Mouse (Mus musculus) thymus, adult 2 months (tissue): ENCODE results near the gene Cyren. TPM values are rescaled to one million over a fixed set of nuclear protein-coding genes. Genes with fewer than 3 reads are reported as not detected.

Experiments
- DNase-seq: peaks from one replicate; pipeline ENCODE4 v3.0.0; 2021
- H3K27ac ChIP-seq: fragments of 200-500 bp; 2 replicates; pipeline ENCODE4 v1.5.1; 2012; ENCODE audit warnings: low read length, control low read depth; ENCODE audit not compliant: control insufficient read depth, insufficient read depth
- H3K27me3 ChIP-seq: fragments of 200-500 bp; 2 replicates; pipeline ENCODE4 v1.6.1; 2012; ENCODE audit warnings: mild to moderate bottlenecking, low read length, moderate library complexity, mixed read lengths; ENCODE audit not compliant: control insufficient read depth, insufficient read depth
- H3K36me3 ChIP-seq: fragments of 200-500 bp; 2 replicates; pipeline ENCODE4 v1.6.1; 2012; ENCODE audit warnings: mild to moderate bottlenecking, low read length, moderate library complexity; ENCODE audit not compliant: control insufficient read depth, insufficient read depth
- H3K4me1 ChIP-seq: fragments of 200-500 bp; replicated peaks from 2 replicates; pipeline ENCODE4 v1.6.1; 2012; ENCODE audit warnings: low read length; ENCODE audit not compliant: control insufficient read depth, insufficient read depth
- H3K4me3 ChIP-seq: fragments of 200-500 bp; 2 replicates; pipeline ENCODE4 v1.5.1; 2012; ENCODE audit warnings: mild to moderate bottlenecking, low read length, control low read depth, moderate library complexity; ENCODE audit not compliant: control insufficient read depth, insufficient read depth
- CTCF ChIP-seq: fragments of 200-500 bp; IDR thresholded peaks from 2 replicates; pipeline ENCODE4 v1.5.1; 2012; ENCODE audit warnings: mild to moderate bottlenecking, control low read depth, low read length, moderate library complexity, borderline replicate concordance; ENCODE audit not compliant: control insufficient read depth, poor library complexity, insufficient read depth; ENCODE audit errors: extremely low read depth
- POLR2A ChIP-seq: fragments of 200-500 bp; IDR thresholded peaks from 2 replicates; pipeline ENCODE4 v1.6.1; 2012; ENCODE audit warnings: mild to moderate bottlenecking, low read length, control low read depth, moderate library complexity; ENCODE audit not compliant: control insufficient read depth, poor library complexity, insufficient read depth; ENCODE audit errors: extremely low read depth
- WGBS: fragments of 180-500 bp; shearing (Covaris S2); methylation state at CpG from one replicate; pipeline ENCODE4 v1.1.7; 2018; 5-methylcytosine and 5-hydroxymethylcytosine counted together
- polyA plus RNA-seq: library from polyadenylated mRNA; depleted of rRNA; stranded (reverse); fragments of >200 nt; gene quantifications from 2 replicates; pipeline ENCODE4 v1.2.3, GENCODE M21; 2012

The Cyren gene
- polyA plus RNA-seq, 1 experiment = 20.1 TPM

DNA sequence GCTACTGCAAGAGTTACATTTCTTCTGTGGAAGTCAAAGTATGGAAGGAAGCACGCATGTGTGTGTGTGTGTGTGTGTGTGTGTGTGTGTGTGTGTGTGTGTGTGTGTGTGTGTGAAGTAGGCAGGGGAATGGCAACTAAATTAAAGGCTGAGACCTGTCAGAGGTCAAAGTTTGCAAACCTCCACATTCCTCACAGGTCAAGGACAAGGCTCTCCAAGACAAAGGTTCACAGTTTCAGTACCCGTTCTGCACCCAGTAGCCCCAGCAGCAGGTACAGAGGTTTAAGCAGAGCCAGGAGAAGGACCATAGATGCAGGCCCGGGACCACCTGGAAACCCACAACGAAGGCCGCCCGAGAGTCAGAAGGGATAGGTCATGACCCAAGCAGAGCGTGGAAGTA, 41.3 kb upstream of the Cyren start:
- 92% methylated on average over 7 of the region's 7 CpGs for WGBS
- DNase-seq = no peak
- H3K36me3 ChIP-seq = no peaks in the 10 kb centered on the region
- TF ChIP-seq POLR2A (no peak), CTCF (no peak)
- no peaks in the 10 kb centered on the region for H3K4me1 ChIP-seq
- H3K27me3 ChIP-seq = no peaks in the 10 kb centered on the region
- no peak overlapping the region for H3K27ac ChIP-seq
- no peak overlapping the region for H3K4me3 ChIP-seq

DNA sequence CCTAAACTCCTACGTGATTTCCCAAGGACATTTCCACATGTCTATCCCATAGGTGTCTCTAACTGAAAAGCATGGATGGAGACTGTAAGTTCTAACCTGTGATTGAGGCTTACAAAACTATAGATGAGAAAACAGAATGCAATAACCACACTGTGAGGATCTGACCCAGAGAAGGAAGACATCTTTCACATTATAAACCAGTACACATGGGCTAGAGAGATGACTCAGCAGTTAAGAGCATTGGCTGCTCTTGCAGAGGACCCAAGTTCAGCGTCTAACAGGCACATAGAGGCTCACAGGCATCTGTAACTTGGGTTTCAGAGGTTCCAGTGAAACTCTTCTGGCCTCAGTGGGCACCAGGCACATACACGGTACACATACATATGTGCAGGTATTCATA, 36.6 kb upstream of the Cyren start:
- no peak for TF ChIP-seq CTCF
- no peak for TF ChIP-seq POLR2A
- H3K27ac ChIP-seq = no peak overlapping the region
- no peaks in the 10 kb centered on the region for H3K27me3 ChIP-seq
- no peaks in the 10 kb centered on the region for H3K36me3 ChIP-seq
- H3K4me1 ChIP-seq = peaks cover 6% of the 10 kb centered on the region
- 73% methylated on average over 3 of the region's 3 CpGs for whole genome bisulfite sequencing
- DNase-seq = no peak
- no peak overlapping the region for H3K4me3 ChIP-seq

DNA sequence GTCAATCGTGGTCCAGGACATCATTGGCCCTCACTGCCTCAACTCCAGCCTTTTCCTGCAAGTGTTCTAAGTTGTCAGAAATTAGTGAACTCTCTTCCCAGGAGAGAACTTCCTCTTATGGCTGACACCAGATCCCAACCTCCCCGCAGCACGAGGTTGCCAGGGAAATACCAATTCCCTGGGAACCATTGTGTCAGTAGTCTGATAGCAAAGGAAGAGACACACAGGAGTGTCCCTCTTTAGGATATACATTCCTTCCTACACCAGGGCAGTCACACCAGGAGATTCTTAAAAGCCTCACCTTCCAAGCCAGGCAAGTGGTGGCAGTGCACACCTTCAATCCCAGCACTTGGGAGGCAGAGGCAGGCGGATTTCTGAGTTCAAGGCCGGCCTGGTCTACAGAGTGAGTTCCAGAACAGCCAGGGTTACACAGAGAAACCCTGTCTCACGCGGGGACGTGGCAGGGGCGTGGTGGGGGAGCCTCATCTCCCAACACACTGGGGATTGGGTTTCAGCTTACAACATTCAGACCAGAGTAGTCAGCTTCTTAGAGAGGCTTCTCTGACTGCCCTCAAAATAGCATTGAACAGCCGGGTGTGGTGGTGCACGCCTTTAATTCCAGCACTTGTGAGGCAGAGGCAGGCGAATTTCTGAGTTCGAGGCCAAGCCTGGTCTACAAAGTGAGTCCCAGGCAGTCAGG, 35.6 kb upstream of the Cyren start:
- WGBS = 94% methylated on average over 13 of the region's 13 CpGs
- Histone ChIP-seq H3K27me3 (no peaks in the 10 kb centered on the region), H3K4me1 (peaks cover 6% of the 10 kb centered on the region), H3K4me3 (no peak overlapping the region), H3K36me3 (no peaks in the 10 kb centered on the region), H3K27ac (no peak overlapping the region)
- no peak for DNase-seq
- TF ChIP-seq CTCF (no peak), POLR2A (no peak)

DNA sequence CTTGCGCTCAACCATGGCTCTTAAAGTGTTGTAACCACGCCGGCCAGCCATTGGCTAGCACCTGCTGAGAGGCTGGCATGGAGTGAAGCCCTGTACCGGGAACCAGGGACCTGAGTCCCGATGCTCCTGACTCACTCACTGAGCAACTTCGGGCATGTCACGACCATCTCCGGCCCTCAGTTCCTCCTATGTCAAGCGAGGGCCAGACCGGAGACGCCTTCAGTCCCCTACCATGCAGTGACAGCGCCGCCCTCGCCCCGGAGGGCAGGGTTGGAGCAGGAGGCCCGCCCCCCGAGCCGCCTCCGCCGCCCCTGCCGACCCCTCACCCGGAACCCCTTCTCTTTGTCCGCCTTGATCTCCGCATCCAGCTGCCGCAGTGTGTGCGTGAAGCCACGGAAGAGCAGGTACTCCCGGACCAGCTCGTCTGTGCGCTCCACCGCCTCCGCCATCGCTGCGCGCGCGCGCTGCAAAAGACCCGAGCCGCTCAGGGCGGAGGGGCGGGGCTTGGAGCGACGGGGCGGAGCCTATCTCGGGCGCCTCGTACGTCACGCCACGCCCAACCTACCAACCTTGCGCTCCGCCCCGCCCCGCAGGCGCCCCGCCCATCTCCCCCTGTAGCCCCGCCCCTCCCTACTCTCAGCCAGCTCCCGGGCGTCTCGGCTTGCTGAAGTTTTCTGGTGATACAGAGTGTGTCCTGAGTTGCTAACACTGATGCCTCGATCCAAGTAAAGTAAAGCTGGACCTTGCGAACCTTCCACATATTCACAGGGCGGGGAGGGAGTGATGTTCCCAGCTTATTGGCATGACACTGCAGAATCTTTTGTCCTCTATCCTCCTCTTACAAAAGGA, 32.7 kb upstream of the Cyren start, which contains the start of gene Wdr91:
Gene Wdr91, minus strand, starts transcription at position 506 of the 849 bp plus-strand sequence.
- Histone ChIP-seq H3K27ac (peak within 1 kb of the TSS; percentile 5; the same call in 1 of the 2 replicates), H3K4me3 (peak within 1 kb of the TSS; percentile 72), H3K27me3 (no peaks in the 10 kb centered on the region), H3K36me3 (peaks cover 16% of the 10 kb centered on the region), H3K4me1 (peaks cover 6% of the 10 kb centered on the region)
- TF ChIP-seq CTCF (peak; percentile 68; the same call in 1 of the 2 replicates), POLR2A (peak; percentile 55; the same call in 1 of the 2 replicates)
- peak; percentile 93 for DNase-seq
- WGBS = under 1% methylated on average over 64 of the region's 64 CpGs

DNA sequence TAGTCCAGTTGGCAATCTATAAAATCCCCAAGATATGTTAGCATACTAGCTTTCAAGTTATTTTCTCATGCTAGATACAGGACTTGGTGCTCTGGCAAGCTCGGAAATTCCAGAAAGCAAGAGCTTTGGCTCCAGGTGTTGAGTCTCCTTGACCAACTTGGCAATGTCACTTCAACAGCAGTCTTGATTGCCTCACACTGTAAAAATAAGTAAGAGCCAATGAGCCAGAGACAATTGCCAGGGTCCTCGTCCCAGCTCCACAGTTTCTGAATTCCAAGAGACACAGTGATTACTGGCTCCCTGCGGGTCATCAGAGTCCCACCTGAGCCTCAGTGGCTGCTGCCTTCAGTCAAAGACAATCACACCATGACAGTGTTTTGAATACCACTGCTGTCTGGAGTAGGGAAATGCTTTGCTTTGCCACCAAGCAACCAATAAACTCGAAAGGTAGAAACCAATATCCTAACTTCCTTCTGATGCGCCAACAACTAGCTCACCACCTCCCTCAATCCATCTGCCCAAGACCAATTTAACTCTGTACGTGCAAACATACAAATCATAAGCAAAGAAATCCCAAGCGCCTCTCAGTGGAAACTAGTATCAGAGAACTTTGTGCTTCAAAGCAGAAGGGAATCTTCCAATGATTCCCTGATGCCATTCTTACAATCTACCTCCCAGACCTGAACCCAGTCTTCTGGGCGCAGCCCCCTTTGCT, 31.9 kb upstream of the Cyren start:
- no peak for TF ChIP-seq POLR2A
- no peak for TF ChIP-seq CTCF
- DNase-seq = no peak
- 48% methylated on average over 8 of the region's 8 CpGs for WGBS
- Histone ChIP-seq H3K4me1 (peaks cover 6% of the 10 kb centered on the region), H3K4me3 (peak overlapping the region; percentile 72), H3K27me3 (no peaks in the 10 kb centered on the region), H3K36me3 (peaks cover 21% of the 10 kb centered on the region), H3K27ac (peak overlapping the region; percentile 5; the same call in 1 of the 2 replicates)

DNA sequence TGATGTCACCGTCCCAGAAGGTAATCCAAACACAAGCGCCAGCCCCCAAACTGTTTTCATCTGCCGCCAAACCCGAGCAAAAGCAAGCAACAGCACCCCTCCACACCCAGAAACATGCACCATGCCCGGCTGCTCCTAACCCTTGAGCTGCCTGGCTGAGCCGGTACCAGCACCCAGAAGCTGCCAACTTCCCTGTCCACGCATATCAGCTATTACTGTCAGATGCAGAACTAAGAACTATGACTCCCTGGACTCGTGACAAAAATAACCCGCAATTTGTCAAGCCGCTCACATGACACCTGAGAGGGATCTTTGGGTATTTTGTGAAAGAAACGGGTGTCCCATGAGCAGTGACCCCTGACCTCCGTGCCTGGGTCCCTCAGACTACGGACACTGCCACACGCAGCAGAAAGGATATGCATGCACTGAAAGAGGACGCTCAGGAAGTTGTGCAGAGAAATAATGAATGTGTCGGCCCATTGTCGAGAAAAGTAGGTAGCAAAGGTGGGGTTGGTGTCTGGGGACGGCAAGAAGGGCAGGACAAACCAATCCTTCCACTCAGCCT, 29.9 kb upstream of the Cyren start:
- Histone ChIP-seq H3K4me3 (no peak overlapping the region), H3K36me3 (peaks cover 35% of the 10 kb centered on the region), H3K4me1 (peaks cover 6% of the 10 kb centered on the region), H3K27ac (no peak overlapping the region), H3K27me3 (no peaks in the 10 kb centered on the region)
- TF ChIP-seq POLR2A = no peak
- TF ChIP-seq CTCF = no peak
- DNase-seq = no peak
- WGBS = 94% methylated on average over 18 of the region's 18 CpGs
